Mouse (Mus musculus) heart, embryonic 10.5 days (tissue): ENCODE data around the gene Tpm4. TPM values are rescaled to one million over a fixed set of nuclear protein-coding genes. Genes with fewer than 3 reads are reported as not detected.
"Not testable (repeated sequence)": the region's sequence is repeated elsewhere in the genome, so short reads cannot be mapped to it uniquely, and the experiment has no call there.

Experiments used
- DNase-seq: peaks from one replicate; pipeline ENCODE4 v3.0.0-alpha.2; 2017; ENCODE audit warnings: low spot score
- H3K27ac ChIP-seq: fragments of 300-500 bp; sonication (generic); 2 replicates; pipeline ENCODE4 v1.5.1; 2016; ENCODE audit warnings: mild to moderate bottlenecking
- H3K27me3 ChIP-seq: fragments of 300-500 bp; sonication (generic); 2 replicates; pipeline ENCODE4 v1.6.1; 2016; ENCODE audit warnings: mild to moderate bottlenecking; ENCODE audit not compliant: poor library complexity, insufficient read depth, severe bottlenecking
- H3K36me3 ChIP-seq: fragments of 300-500 bp; sonication (generic); 2 replicates; pipeline ENCODE4 v1.6.1; 2016; ENCODE audit warnings: mild to moderate bottlenecking, moderate library complexity
- H3K4me1 ChIP-seq: fragments of 300-500 bp; sonication (generic); 2 replicates; pipeline ENCODE4 v1.6.1; 2016; ENCODE audit warnings: mild to moderate bottlenecking
- H3K4me3 ChIP-seq: fragments of 300-500 bp; sonication (generic); 2 replicates; pipeline ENCODE4 v1.5.1; 2016; ENCODE audit warnings: mild to moderate bottlenecking, moderate library complexity
- H3K9me3 ChIP-seq: fragments of 300-500 bp; sonication (generic); 2 replicates; pipeline ENCODE4 v1.6.1; 2016; ENCODE audit warnings: mild to moderate bottlenecking, moderate library complexity
- WGBS: fragments of 180-500 bp; shearing (Covaris S2); methylation state at CpG from one replicate; pipeline ENCODE4 v1.1.7; 2016; 5-methylcytosine and 5-hydroxymethylcytosine counted together
- polyA plus RNA-seq: library from polyadenylated mRNA; unstranded; fragments of >200 nt; fragmentation: Nextera tagmentation; extraction: Ambion mirVana; gene quantifications from 2 replicates; pipeline ENCODE4 v1.2.1, GENCODE M21; 2016

The Tpm4 gene
- 447 and 556 TPM in 2 replicates for polyA plus RNA-seq

- H3K9me3 ChIP-seq = no peaks in the 10 kb centered on the region
- peak; percentile 89 for DNase-seq
- H3K4me3 ChIP-seq = peak within 1 kb of the TSS; percentile 83
- no peaks in the 10 kb centered on the region for H3K27me3 ChIP-seq
- WGBS = under 1% methylated on average over 47 of the region's 49 CpGs
- H3K27ac ChIP-seq = peak within 1 kb of the TSS; percentile 99
- H3K4me1 ChIP-seq = peaks cover 35% of the 10 kb centered on the region
- H3K36me3 ChIP-seq = peaks cover 24% of the 10 kb centered on the region
Observed at GRCm38 (mm10) chr8:72134756-72135445, at the start of gene Tpm4. TSS of gene Tpm4 (plus strand) at chr8:72134975.

- 82% methylated on average over 3 of the region's 3 CpGs for WGBS
- not testable (repeated sequence) for DNase-seq, H3K27me3 ChIP-seq, H3K4me1 ChIP-seq, H3K4me3 ChIP-seq, H3K9me3 ChIP-seq, H3K27ac ChIP-seq, H3K36me3 ChIP-seq
Observed at GRCm38 (mm10) chr8:72087611-72088010, 47.2 kb upstream of the Tpm4 start.

GRCm38 (mm10) chr8:72096721-72097120 is 38.1 kb upstream of the Tpm4 start:
- H3K9me3 ChIP-seq, H3K27ac ChIP-seq, H3K27me3 ChIP-seq, DNase-seq, H3K4me1 ChIP-seq, H3K36me3 ChIP-seq, H3K4me3 ChIP-seq: not testable (repeated sequence)

- not testable (repeated sequence) for H3K36me3 ChIP-seq, H3K27me3 ChIP-seq, H3K27ac ChIP-seq, H3K4me3 ChIP-seq, H3K9me3 ChIP-seq, H3K4me1 ChIP-seq, DNase-seq
- WGBS = 54% methylated on average over 6 of the region's 7 CpGs
Observed at GRCm38 (mm10) chr8:72099377-72100103, 35.2 kb upstream of the Tpm4 start.

GRCm38 (mm10) chr8:72105165-72105564 is 29.6 kb upstream of the Tpm4 start:
- no peaks in the 10 kb centered on the region for H3K4me1 ChIP-seq
- H3K27ac ChIP-seq = no peak overlapping the region
- 23% methylated on average over 4 of the region's 4 CpGs for WGBS
- no peak for DNase-seq
- no peaks in the 10 kb centered on the region for H3K9me3 ChIP-seq
- H3K36me3 ChIP-seq = no peaks in the 10 kb centered on the region
- H3K4me3 ChIP-seq = no peak overlapping the region
- H3K27me3 ChIP-seq = no peaks in the 10 kb centered on the region

- H3K9me3 ChIP-seq = no peaks in the 10 kb centered on the region
- no peak within 1 kb of the TSS for H3K4me3 ChIP-seq
- no peak within 1 kb of the TSS for H3K27ac ChIP-seq
- no peaks in the 10 kb centered on the region for H3K27me3 ChIP-seq
- 94% methylated on average over 3 of the region's 3 CpGs for WGBS
- no peak for DNase-seq
- no peaks in the 10 kb centered on the region for H3K4me1 ChIP-seq
- no peaks in the 10 kb centered on the region for H3K36me3 ChIP-seq
Observed at GRCm38 (mm10) chr8:72106740-72107139, 28.0 kb upstream of the Tpm4 start, which contains the start of gene Olfr374. TSS of gene Olfr374 (plus strand) at chr8:72107040.

GRCm38 (mm10) chr8:72110876-72111275 is 23.9 kb upstream of the Tpm4 start:
- Histone ChIP-seq H3K27ac (no peak overlapping the region), H3K4me1 (no peaks in the 10 kb centered on the region)
- WGBS = 61% methylated on average over 6 of the region's 6 CpGs

GRCm38 (mm10) chr8:72112486-72112885 is 22.3 kb upstream of the Tpm4 start:
- 67% methylated on average over 3 of the region's 3 CpGs for WGBS
- Histone ChIP-seq H3K36me3 (no peaks in the 10 kb centered on the region), H3K4me3 (no peak overlapping the region), H3K27me3 (no peaks in the 10 kb centered on the region), H3K4me1 (no peaks in the 10 kb centered on the region), H3K27ac (no peak overlapping the region), H3K9me3 (no peaks in the 10 kb centered on the region)
- DNase-seq = no peak

More at GRCm38 (mm10) chr8:72110876-72111275, 23.9 kb upstream of the Tpm4 start:
- H3K9me3 ChIP-seq = no peaks in the 10 kb centered on the region
- no peaks in the 10 kb centered on the region for H3K27me3 ChIP-seq
- no peaks in the 10 kb centered on the region for H3K36me3 ChIP-seq
- H3K4me3 ChIP-seq = no peak overlapping the region
- no peak for DNase-seq

- Histone ChIP-seq H3K9me3 (no peaks in the 10 kb centered on the region), H3K27me3 (no peaks in the 10 kb centered on the region), H3K27ac (no peak overlapping the region), H3K36me3 (no peaks in the 10 kb centered on the region), H3K4me1 (no peaks in the 10 kb centered on the region), H3K4me3 (no peak overlapping the region)
- 80% methylated on average over 2 of the region's 2 CpGs for WGBS
- no peak for DNase-seq
Observed at GRCm38 (mm10) chr8:72115202-72115601, 19.6 kb upstream of the Tpm4 start.

- WGBS = 38% methylated on average over 4 of the region's 4 CpGs
Observed at GRCm38 (mm10) chr8:72118616-72119015, 16.2 kb upstream of the Tpm4 start.

GRCm38 (mm10) chr8:72121486-72121885 is 13.3 kb upstream of the Tpm4 start:
- not testable (repeated sequence) for H3K4me3 ChIP-seq, H3K9me3 ChIP-seq, H3K27ac ChIP-seq, H3K4me1 ChIP-seq, H3K36me3 ChIP-seq, H3K27me3 ChIP-seq, DNase-seq
- 66% methylated on average over 3 of the region's 3 CpGs for WGBS

More at GRCm38 (mm10) chr8:72118616-72119015, 16.2 kb upstream of the Tpm4 start:
- no peak for DNase-seq
- H3K36me3 ChIP-seq = no peaks in the 10 kb centered on the region
- H3K4me1 ChIP-seq = no peaks in the 10 kb centered on the region
- no peaks in the 10 kb centered on the region for H3K27me3 ChIP-seq
- no peaks in the 10 kb centered on the region for H3K9me3 ChIP-seq
- no peak overlapping the region for H3K4me3 ChIP-seq
- no peak overlapping the region for H3K27ac ChIP-seq

GRCm38 (mm10) chr8:72121997-72122396 is 12.8 kb upstream of the Tpm4 start:
- no peaks in the 10 kb centered on the region for H3K36me3 ChIP-seq
- no peaks in the 10 kb centered on the region for H3K27me3 ChIP-seq
- WGBS = 90% methylated on average over 1 of the region's 1 CpGs
- H3K4me1 ChIP-seq = no peaks in the 10 kb centered on the region
- no peak for DNase-seq
- no peak overlapping the region for H3K4me3 ChIP-seq
- no peaks in the 10 kb centered on the region for H3K9me3 ChIP-seq
- H3K27ac ChIP-seq = no peak overlapping the region

- 64% methylated on average over 1 of the region's 1 CpGs for WGBS
- Histone ChIP-seq H3K4me1 (peaks cover 10% of the 10 kb centered on the region), H3K27me3 (no peaks in the 10 kb centered on the region), H3K9me3 (no peaks in the 10 kb centered on the region), H3K36me3 (no peaks in the 10 kb centered on the region), H3K27ac (no peak overlapping the region), H3K4me3 (no peak overlapping the region)
- DNase-seq = no peak
Observed at GRCm38 (mm10) chr8:72127834-72128233, 6.9 kb upstream of the Tpm4 start.
